Mouse (Mus musculus): ENCODE measurements around the gene Zmym4. TPM values are rescaled to one million over a fixed set of nuclear protein-coding genes. Genes with fewer than 3 reads are reported as not detected.

Zmym4 gene
- total and polyA plus RNA-seq, 3 experiments = 13.6 to 22.8 (median 18.0) TPM

- Histone ChIP-seq H3K4me3 (replicated peaks in 1 of 3; ENCODE audit: low read depth in 2 of 3, low read length in 2 of 3, poor library complexity in 1 of 3) (no peak overlapping the region), H3K9me3 (replicated peaks; ENCODE audit: low read length) (no peaks in the 10 kb centered on the region), H3K36me3 (replicated peaks in 1 of 2; ENCODE audit: control insufficient read depth in 1 of 2, insufficient read depth in 1 of 2, low read length in 1 of 2) (peaks cover 41 to 79% of the 10 kb centered on the region in 2 experiments), H3K4me2 (ENCODE audit: insufficient read depth, low read depth, poor library complexity, severe bottlenecking) (no peak overlapping the region), H3K9ac (ENCODE audit: insufficient read depth, low read depth) (no peak overlapping the region), H3K27ac (ENCODE audit: insufficient read depth, low read depth) (no peak overlapping the region), H3K79me2 (replicated peaks; ENCODE audit: control insufficient read depth, extremely low read depth, insufficient read depth, poor library complexity, severe bottlenecking) (no peaks in the 10 kb centered on the region), H3K4me1 (ENCODE audit: control insufficient read depth in 1 of 2, insufficient read depth in 2 of 2) (no peaks in the 10 kb centered on the region), H3K27me3 (replicated peaks) (no peaks in the 10 kb centered on the region)
- in situ Hi-C loops (cut with MboI; ENCODE audit: low pct_ligation_motif_present, low pct_unique_long_range_greater_than_20kb, low sequenced_read_pairs) (no loop called here), dilution Hi-C loops (cut with MboI; ENCODE audit: extremely low pct_ligation_motif_present, extremely low pct_unique_long_range_greater_than_20kb, low sequenced_read_pairs) (no loop called here)
- TF ChIP-seq JUN (IDR thresholded peaks at IDR 0.05; ENCODE audit: insufficient read depth, low read depth, low read length) (no peak), SMC3 (IDR thresholded peaks at IDR 0.05; ENCODE audit: low read depth, low read length) (no peak), UBTF (IDR thresholded peaks at IDR 0.05; ENCODE audit: low read depth, low read length) (no peak), USF1 (IDR thresholded peaks at IDR 0.05; ENCODE audit: low read depth, low read length) (no peak), JUND (conservative IDR thresholded peaks at IDR 0.05; ENCODE audit: low read depth, low read length) (no peak)
- DNase-seq (ENCODE audit: extremely low read depth) = no peak
Measured at GRCm38 (mm10) chr4:126852971-126853370, 115.0 kb downstream of the Zmym4 start.

- in situ Hi-C loops (cut with MboI; ENCODE audit: low pct_ligation_motif_present, low pct_unique_long_range_greater_than_20kb, low sequenced_read_pairs) = no loop called here
- H3K36me3 ChIP-seq (replicated peaks in 1 of 2; ENCODE audit: control insufficient read depth in 1 of 2, insufficient read depth in 1 of 2, low read length in 1 of 2) = peaks cover 54 to 89% of the 10 kb centered on the region in 2 experiments
Measured at GRCm38 (mm10) chr4:126850778-126851080, 117.2 kb downstream of the Zmym4 start.

DNA sequence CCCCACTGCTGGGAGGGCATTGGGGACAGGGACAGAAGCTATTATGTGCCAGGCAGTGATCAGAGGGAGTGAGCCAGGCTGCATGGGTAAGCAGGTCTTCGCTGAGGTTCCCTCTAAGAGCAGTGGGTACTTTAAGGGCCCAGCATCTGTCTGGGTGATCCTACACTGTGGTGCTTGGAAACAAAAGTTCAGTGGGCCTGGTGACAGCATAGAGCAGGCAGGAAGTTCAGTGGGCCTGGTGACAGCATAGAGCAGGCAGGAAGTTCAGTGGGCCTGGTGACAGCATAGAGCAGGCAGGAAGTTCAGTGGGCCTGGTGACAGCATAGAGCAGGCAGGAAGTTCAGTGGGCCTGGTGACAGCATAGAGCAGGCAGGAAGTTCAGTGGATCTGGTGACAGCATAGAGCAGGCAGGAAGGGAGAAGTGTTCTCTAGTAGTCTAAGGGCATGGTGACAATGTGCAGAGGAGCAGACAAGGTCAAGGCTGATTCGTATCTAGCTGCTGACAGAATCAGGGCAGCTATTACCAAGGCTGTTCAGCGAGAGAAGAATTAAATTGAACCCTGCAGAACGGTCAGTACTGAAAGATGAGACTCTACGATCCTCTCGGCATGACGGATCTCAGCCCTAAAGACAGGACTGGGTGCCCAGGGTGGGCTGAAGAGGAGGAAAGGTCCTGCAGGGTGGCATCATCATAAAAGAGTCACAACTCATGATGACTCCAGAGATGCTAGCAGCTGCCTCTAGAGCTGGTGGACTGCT, 117.7 kb downstream of the Zmym4 start:
- no peak overlapping the region for H3K4me3 ChIP-seq (replicated peaks in 1 of 3; ENCODE audit: low read depth in 2 of 3, low read length in 2 of 3, poor library complexity in 1 of 3)
- no peak overlapping the region for H3K27ac ChIP-seq (ENCODE audit: insufficient read depth, low read depth)
- H3K9me3 ChIP-seq (replicated peaks; ENCODE audit: low read length) = no peaks in the 10 kb centered on the region
- no peak for TF ChIP-seq SMC3 (IDR thresholded peaks at IDR 0.05; ENCODE audit: low read depth, low read length)
- no peak for TF ChIP-seq ZNF384 (IDR thresholded peaks at IDR 0.05; ENCODE audit: low read depth, low read length)
- TF ChIP-seq ETS1 (conservative IDR thresholded peaks at IDR 0.05; ENCODE audit: low read depth, low read length) = no peak
- no peak for TF ChIP-seq BHLHE40 (IDR thresholded peaks at IDR 0.05; ENCODE audit: low read depth, low read length)
- no peak for TF ChIP-seq NRF1 (IDR thresholded peaks at IDR 0.05; ENCODE audit: low read depth, low read length)
- no peak for TF ChIP-seq USF1 (IDR thresholded peaks at IDR 0.05; ENCODE audit: low read depth, low read length)
- no peak for TF ChIP-seq E2F4 (IDR thresholded peaks at IDR 0.05; ENCODE audit: insufficient replicate concordance, low read depth, low read length)
- no peak for TF ChIP-seq PAX5 (IDR thresholded peaks at IDR 0.05; ENCODE audit: low read length)
- in situ Hi-C loops (cut with MboI; ENCODE audit: low pct_ligation_motif_present, low pct_unique_long_range_greater_than_20kb, low sequenced_read_pairs) = no loop called here
- no peak for DNase-seq (ENCODE audit: extremely low read depth)
- no peak overlapping the region for H3K4me2 ChIP-seq (ENCODE audit: insufficient read depth, low read depth, poor library complexity, severe bottlenecking)
- H3K9ac ChIP-seq (ENCODE audit: insufficient read depth, low read depth) = no peak overlapping the region
- H3K4me1 ChIP-seq (ENCODE audit: control insufficient read depth in 1 of 2, insufficient read depth in 2 of 2) = peaks cover 0 to 12% of the 10 kb centered on the region in 2 experiments; a peak in 1 of 4 replicates
- no peaks in the 10 kb centered on the region for H3K79me2 ChIP-seq (replicated peaks; ENCODE audit: control insufficient read depth, extremely low read depth, insufficient read depth, poor library complexity, severe bottlenecking)
- peaks cover 54 to 90% of the 10 kb centered on the region in 2 experiments for H3K36me3 ChIP-seq (replicated peaks in 1 of 2; ENCODE audit: control insufficient read depth in 1 of 2, insufficient read depth in 1 of 2, low read length in 1 of 2)
- H3K27me3 ChIP-seq (replicated peaks) = no peaks in the 10 kb centered on the region
- dilution Hi-C loops (cut with MboI; ENCODE audit: extremely low pct_ligation_motif_present, extremely low pct_unique_long_range_greater_than_20kb, low sequenced_read_pairs) = no loop called here

More at GRCm38 (mm10) chr4:126850778-126851080, 117.2 kb downstream of the Zmym4 start:
- Histone ChIP-seq H3K27ac (ENCODE audit: insufficient read depth, low read depth) (no peak overlapping the region), H3K79me2 (replicated peaks; ENCODE audit: control insufficient read depth, extremely low read depth, insufficient read depth, poor library complexity, severe bottlenecking) (no peaks in the 10 kb centered on the region), H3K4me1 (ENCODE audit: control insufficient read depth in 1 of 2, insufficient read depth in 2 of 2) (peaks cover 0 to 8% of the 10 kb centered on the region in 2 experiments; a peak in 1 of 4 replicates), H3K4me2 (ENCODE audit: insufficient read depth, low read depth, poor library complexity, severe bottlenecking) (no peak overlapping the region), H3K9me3 (replicated peaks; ENCODE audit: low read length) (no peaks in the 10 kb centered on the region), H3K9ac (ENCODE audit: insufficient read depth, low read depth) (no peak overlapping the region), H3K27me3 (replicated peaks) (no peaks in the 10 kb centered on the region), H3K4me3 (replicated peaks in 1 of 3; ENCODE audit: low read depth in 2 of 3, low read length in 2 of 3, poor library complexity in 1 of 3) (no peak overlapping the region)
- TF ChIP-seq POLR2A (IDR thresholded peaks at IDR 0.05; ENCODE audit: low read depth, low read length) (no peak), MAZ (IDR thresholded peaks at IDR 0.05; ENCODE audit: low read depth, low read length) (no peak), EP300 (IDR thresholded peaks at IDR 0.05; ENCODE audit: low read length) (no peak), HCFC1 (IDR thresholded peaks at IDR 0.05; ENCODE audit: low read depth, low read length) (no peak), KAT2A (IDR thresholded peaks at IDR 0.05; ENCODE audit: insufficient replicate concordance, low read length) (no peak), ZKSCAN1 (IDR thresholded peaks at IDR 0.05; ENCODE audit: borderline replicate concordance, low read depth, low read length) (no peak), MAFK (IDR thresholded peaks at IDR 0.05; ENCODE audit: insufficient replicate concordance, low read length) (no peak), ZC3H11A (IDR thresholded peaks at IDR 0.05; ENCODE audit: low read depth, low read length) (no peak), TBP (conservative IDR thresholded peaks at IDR 0.05; ENCODE audit: low read depth, low read length) (no peak), ELF1 (IDR thresholded peaks at IDR 0.05; ENCODE audit: low read depth, low read length) (no peak), ZMIZ1 (IDR thresholded peaks at IDR 0.05; ENCODE audit: low read depth, low read length) (no peak), NRF1 (IDR thresholded peaks at IDR 0.05; ENCODE audit: low read depth, low read length) (no peak), ETS1 (conservative IDR thresholded peaks at IDR 0.05; ENCODE audit: low read depth, low read length) (no peak), CHD2 (IDR thresholded peaks at IDR 0.05; ENCODE audit: low read length) (no peak), CTCF (conservative IDR thresholded peaks at IDR 0.05 in 1 of 2, IDR thresholded peaks at IDR 0.05 in 1 of 2; ENCODE audit: low read depth in 2 of 2, low read length in 2 of 2) (no peak), GABPA (IDR thresholded peaks at IDR 0.05; ENCODE audit: insufficient replicate concordance, low read depth, low read length) (no peak), MEF2A (IDR thresholded peaks at IDR 0.05; ENCODE audit: borderline replicate concordance, low read depth, low read length) (no peak), CHD1 (IDR thresholded peaks at IDR 0.05; ENCODE audit: low read depth, low read length) (no peak)
- dilution Hi-C loops (cut with MboI; ENCODE audit: extremely low pct_ligation_motif_present, extremely low pct_unique_long_range_greater_than_20kb, low sequenced_read_pairs) = no loop called here
- no peak for DNase-seq (ENCODE audit: extremely low read depth)

Measured in CH12.LX (cell line).